Mouse (Mus musculus): ENCODE results near the gene Shpk.

DNA sequence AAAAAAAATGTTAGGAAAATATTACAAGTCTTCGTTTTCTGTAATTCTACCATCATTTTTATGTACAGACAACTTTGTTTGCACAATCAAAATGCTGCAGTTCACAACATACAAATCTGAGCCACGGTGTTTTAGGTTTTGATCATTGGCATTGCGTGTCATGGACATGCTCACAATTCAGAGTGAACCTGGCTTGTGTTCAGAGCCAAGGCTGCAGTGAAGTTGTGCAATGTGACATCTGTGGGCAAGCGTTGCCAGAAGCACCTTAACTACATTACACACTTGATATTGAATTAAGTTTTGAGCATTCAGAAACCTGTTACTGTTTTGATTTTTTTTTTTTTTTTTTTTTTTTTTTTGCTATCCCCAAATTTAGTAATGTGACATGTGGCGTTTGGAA is 30.8 kb downstream of the Shpk start:
- TF ChIP-seq POLR2A (IDR thresholded peaks at IDR 0.05; ENCODE audit: low read depth, low read length) (no peak), CTCF (IDR thresholded peaks at IDR 0.05; ENCODE audit: extremely low read depth, insufficient read depth, insufficient read length, insufficient replicate concordance) (no peak)
